Mouse (Mus musculus) kidney, adult 2 months (tissue): ENCODE results near the gene Abcc2.

Source experiments
- CTCF ChIP-seq: fragments of 200-500 bp; conservative IDR thresholded peaks from 2 replicates; pipeline ENCODE4 v1.5.1; 2011; ENCODE audit warnings: low read depth, mild to moderate bottlenecking, control low read depth, low read length, moderate library complexity, mixed read lengths; ENCODE audit not compliant: insufficient read depth, insufficient read length
- POLR2A ChIP-seq: fragments of 200-500 bp; IDR thresholded peaks from one replicate; pipeline ENCODE4 v1.6.1; 2011; ENCODE audit warnings: low read depth, low read length, control low read depth

DNA sequence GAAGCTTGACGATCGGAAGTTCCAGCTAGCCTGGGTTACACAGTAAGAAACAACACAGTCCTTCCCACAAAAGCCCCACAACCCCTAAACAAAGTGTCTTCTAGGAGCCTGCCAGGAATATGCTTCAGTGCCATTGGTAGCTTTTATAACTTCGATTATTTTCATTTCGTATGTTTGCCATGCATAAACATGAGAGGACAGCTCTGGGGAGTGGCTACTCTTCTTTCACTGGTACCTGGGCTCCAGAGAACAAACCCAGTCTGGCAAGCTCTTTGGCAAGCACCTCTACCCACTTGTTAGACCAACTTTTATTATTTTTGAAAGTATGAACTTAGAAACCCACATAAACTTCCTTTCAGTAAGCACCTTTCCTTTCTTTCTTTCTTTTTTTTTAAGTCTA lies 5.4 kb upstream of the Abcc2 start:
- TF ChIP-seq CTCF (no peak), POLR2A (no peak)
